ENCODE assay signal across 8 mouse cellular contexts in genomic region chr7:141122689-141123516, GRCm38 (mm10). TPM values are rescaled to one million over a fixed set of nuclear protein-coding genes. Genes with fewer than 3 reads are reported as not detected.
DNase-seq lines count a peak whose midpoint lies in the region; ATAC-seq lines count a peak whose summit lies in the region.

No protein-coding gene starts in this region.

- peak overlapping the region; percentile 72 for H3K4me3 ChIP-seq in intestine, embryonic 14.5 days (ENCODE audit: low read depth, low read length)

- H3K27ac ChIP-seq in intestine, embryonic 14.5 days (ENCODE audit: low read depth) = peak overlapping the region; percentile 71

- 2% methylated on average over 29 of the region's 29 CpGs for WGBS in intestine, embryonic 14.5 days

- peak overlapping the region; percentile 67 for H3K4me2 ChIP-seq in intestine, embryonic 14.5 days (ENCODE audit: low read length)

- peak; percentile 85 to 88 for DNase-seq in adrenal gland, adult 18-20 months (ENCODE audit: low spot score in 2 of 2)
- DNase-seq in embryo, embryonic 11 days = peak; percentile 98
- peak; percentile 94 for DNase-seq in gastrocnemius, postnatal 25 days
- DNase-seq in intestine, embryonic 14.5 days (ENCODE audit: low spot score) = peak; percentile 98
- DNase-seq in left cerebral cortex, postnatal 14 days (ENCODE audit: low spot score in 2 of 2) = peak; percentile 60 to 83
- DNase-seq in mesoderm, embryonic 11.5 days (ENCODE audit: low read depth, low spot score) = peak; percentile 97
- DNase-seq in right cerebral cortex, postnatal 36 days (ENCODE audit: low spot score in 2 of 2) = peak; percentile 81 to 86
- DNase-seq in yolk sac, embryonic 10.5 days (ENCODE audit: low spot score) = peak; percentile 100

- H3K4me1 ChIP-seq in intestine, embryonic 14.5 days (replicated peaks; ENCODE audit: control insufficient read depth, insufficient read depth, low read length) = no peaks in the 10 kb centered on the region

- intact Hi-C loops in left cerebral cortex, postnatal 14 days (cut with DNase I) = loop anchor here (5.0 kb wide), 1 partner anchor 49 kb away; the partner anchor contains the start of gene Rnh1

- H3K9me3 ChIP-seq in intestine, embryonic 14.5 days (ENCODE audit: control insufficient read depth, low read length) = no peaks in the 10 kb centered on the region

- no peaks in the 10 kb centered on the region for H3K36me3 ChIP-seq in intestine, embryonic 14.5 days (ENCODE audit: control insufficient read depth, insufficient read depth, low read length)

- H3K9ac ChIP-seq in intestine, embryonic 14.5 days (ENCODE audit: low read length) = peak overlapping the region; percentile 59

- H3K27me3 ChIP-seq in intestine, embryonic 14.5 days (replicated peaks; ENCODE audit: control insufficient read depth, insufficient read depth, low read length) = no peaks in the 10 kb centered on the region

- ATAC-seq in intestine, embryonic 14.5 days (replicated peaks; ENCODE audit: low FRiP score, low TSS enrichment, low read depth) = peak; percentile 99

RNA-seq across cellular contexts. Expression of gene Ptdss2, which starts 0.7 kb away (rescaled TPM):
- total RNA-seq in adrenal gland, adult 18-20 months (2021) = 10 to 100 TPM; 39.2 to 40.4 TPM
- total RNA-seq in gastrocnemius, postnatal 25 days (2021) = 10 to 100 TPM; 18.7 to 25.6 TPM
- 62.6 and 63.9 TPM in 2 replicates for polyA plus RNA-seq in intestine, embryonic 14.5 days (2014; fragmentation: Nextera tagmentation; extraction: Ambion mirVana)
- total RNA-seq in left cerebral cortex, postnatal 14 days (2021) = 10 to 100 TPM; 52.9 to 65.6 TPM

RNA-seq across cellular contexts. Expression of gene Ano9, which starts 5.3 kb away (rescaled TPM):
- under 1 TPM; 0.20 to 0.32 TPM for total RNA-seq in adrenal gland, adult 18-20 months (2021)
- total RNA-seq in gastrocnemius, postnatal 25 days (2021) = not detected
- 18.5 and 20.3 TPM in 2 replicates for polyA plus RNA-seq in intestine, embryonic 14.5 days (2014; fragmentation: Nextera tagmentation; extraction: Ambion mirVana)
- not detected for total RNA-seq in left cerebral cortex, postnatal 14 days (2021)

RNA-seq across cellular contexts. Expression of gene Sigirr, which starts 22.5 kb away (rescaled TPM):
- 1 to 10 TPM; 2.0 to 2.7 TPM for total RNA-seq in adrenal gland, adult 18-20 months (2021)
- 1 to 10 TPM; 1.4 to 2.4 TPM for total RNA-seq in gastrocnemius, postnatal 25 days (2021)
- polyA plus RNA-seq in intestine, embryonic 14.5 days (2014; fragmentation: Nextera tagmentation; extraction: Ambion mirVana) = 10.6 and 11.2 TPM in 2 replicates
- total RNA-seq in left cerebral cortex, postnatal 14 days (2021) = 1 to 10 TPM; 2.5 to 2.6 TPM

RNA-seq across cellular contexts. Expression of gene Pkp3, which starts 44.9 kb away (rescaled TPM):
- 1 to 10 TPM; 1.8 to 3.3 TPM for total RNA-seq in adrenal gland, adult 18-20 months (2021)
- total RNA-seq in gastrocnemius, postnatal 25 days (2021) = under 1 TPM in 1 of 2 experiments, not detected in 1; 0.29 TPM
- polyA plus RNA-seq in intestine, embryonic 14.5 days (2014; fragmentation: Nextera tagmentation; extraction: Ambion mirVana) = 11.6 and 14.7 TPM in 2 replicates
- under 1 TPM in 1 of 2 experiments, not detected in 1; 0.55 TPM for total RNA-seq in left cerebral cortex, postnatal 14 days (2021)

RNA-seq across cellular contexts. Expression of gene Rnh1, which starts 49.8 kb away (rescaled TPM):
- 100 to 1,000 TPM; 218 to 327 TPM for total RNA-seq in adrenal gland, adult 18-20 months (2021)
- total RNA-seq in gastrocnemius, postnatal 25 days (2021) = 10 to 100 TPM; 38.8 to 51.5 TPM
- polyA plus RNA-seq in intestine, embryonic 14.5 days (2014; fragmentation: Nextera tagmentation; extraction: Ambion mirVana) = 121 and 123 TPM in 2 replicates
- total RNA-seq in left cerebral cortex, postnatal 14 days (2021) = 10 to 100 TPM; 25.8 to 25.9 TPM

Comparison
In these comparisons a context has a peak if more than half of its experiments do, and no peak if none do; other contexts are left out.
1. Peak in every context shown above with its lines: DNase-seq, ATAC-seq, H3K4me3 ChIP-seq and H3K27ac ChIP-seq.